Mouse (Mus musculus) heart, embryonic 13.5 days (tissue): Measurements from ENCODE around the gene Prkcsh. TPM values are rescaled to one million over a fixed set of nuclear protein-coding genes. Genes with fewer than 3 reads are reported as not detected.

Source experiments
- ATAC-seq: fragments of 200-750 bp; cut with Nextera tagmentation; 2 replicates; pipeline ENCODE4 v1.8.0; 2017; ENCODE audit warnings: moderate TSS enrichment; ENCODE audit not compliant: insufficient number of reproducible peaks, low FRiP score, low TSS enrichment; ENCODE audit errors: extremely low read depth
- H3K27ac ChIP-seq: fragments of 300-500 bp; sonication (generic); replicated peaks from 2 replicates; pipeline ENCODE4 v1.5.1; 2015; ENCODE audit warnings: moderate library complexity, mild to moderate bottlenecking, inconsistent platforms
- H3K27me3 ChIP-seq: fragments of 300-500 bp; sonication (generic); replicated peaks from 2 replicates; pipeline ENCODE4 v1.6.1; 2015; ENCODE audit warnings: mild to moderate bottlenecking, inconsistent platforms
- H3K36me3 ChIP-seq: fragments of 300-500 bp; sonication (generic); 2 replicates; pipeline ENCODE4 v1.6.1; 2015; ENCODE audit warnings: mild to moderate bottlenecking, inconsistent platforms
- H3K4me1 ChIP-seq: fragments of 300-500 bp; sonication (generic); 2 replicates; pipeline ENCODE4 v1.6.1; 2015; ENCODE audit warnings: inconsistent platforms
- H3K4me2 ChIP-seq: fragments of 300-500 bp; sonication (generic); 2 replicates; pipeline ENCODE4 v1.6.1; 2015; ENCODE audit warnings: inconsistent platforms, mild to moderate bottlenecking, moderate library complexity
- H3K4me3 ChIP-seq: fragments of 300-500 bp; sonication (generic); 2 replicates; pipeline ENCODE4 v1.5.1; 2015; ENCODE audit warnings: moderate library complexity, mild to moderate bottlenecking, inconsistent platforms
- H3K9ac ChIP-seq: fragments of 300-500 bp; sonication (generic); 2 replicates; pipeline ENCODE4 v1.6.1; 2015; ENCODE audit warnings: inconsistent platforms, mild to moderate bottlenecking, moderate library complexity
- H3K9me3 ChIP-seq: fragments of 300-500 bp; sonication (generic); 2 replicates; pipeline ENCODE4 v1.6.1; 2016; ENCODE audit warnings: inconsistent platforms
- WGBS: fragments of 180-500 bp; shearing (Covaris S2); methylation state at CpG from one replicate; pipeline ENCODE4 v1.1.7; 2015; ENCODE audit warnings: mixed read lengths; 5-methylcytosine and 5-hydroxymethylcytosine counted together
- polyA plus RNA-seq: library from polyadenylated mRNA; unstranded; fragments of >200 nt; fragmentation: Nextera tagmentation; extraction: Ambion mirVana; gene quantifications from 2 replicates; pipeline ENCODE4 v1.2.1, GENCODE M21; 2015

Prkcsh gene
- polyA plus RNA-seq, 1 experiment from 2014 or later: 76.9 TPM

GRCm38 (mm10) chr9:22017208-22017825 is 14.7 kb downstream of the Prkcsh start:
- no peak overlapping the region for H3K27ac ChIP-seq
- H3K4me2 ChIP-seq: no peak overlapping the region
- peaks cover 26% of the 10 kb centered on the region for H3K36me3 ChIP-seq
- H3K4me3 ChIP-seq: no peak overlapping the region
- H3K9ac ChIP-seq: no peak overlapping the region
- no peaks in the 10 kb centered on the region for H3K27me3 ChIP-seq
- no peaks in the 10 kb centered on the region for H3K4me1 ChIP-seq
- WGBS: 72% methylated on average over 7 of the region's 7 CpGs
- no peak for ATAC-seq
- no peaks in the 10 kb centered on the region for H3K9me3 ChIP-seq

DNA sequence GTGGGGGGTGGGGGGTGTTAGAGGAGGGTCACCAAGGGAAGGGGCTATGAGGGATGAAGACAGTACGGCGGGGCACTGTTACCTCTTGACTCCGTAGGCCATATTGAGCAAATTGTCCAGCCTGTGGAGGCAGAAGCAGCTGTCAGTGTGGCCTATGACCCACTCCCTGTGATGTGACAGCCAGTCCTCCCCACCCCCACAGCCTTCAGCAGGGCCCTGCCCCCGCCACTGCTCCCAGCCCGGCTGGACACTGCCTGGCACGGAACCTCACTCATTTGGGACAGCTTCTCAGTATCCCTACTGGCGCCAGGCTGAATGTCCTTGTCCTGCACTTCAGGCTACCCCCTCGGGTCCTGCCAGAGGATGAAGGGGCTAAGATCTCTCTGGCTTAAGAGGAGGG is 22.0 kb downstream of the Prkcsh start:
- H3K27me3 ChIP-seq: peaks cover 9% of the 10 kb centered on the region; the same call in 1 of the 2 replicates
- H3K4me2 ChIP-seq: no peak overlapping the region
- no peak overlapping the region for H3K9ac ChIP-seq
- no peak for ATAC-seq
- no peaks in the 10 kb centered on the region for H3K9me3 ChIP-seq
- WGBS: 44% methylated on average over 8 of the region's 8 CpGs
- no peak overlapping the region for H3K4me3 ChIP-seq
- H3K27ac ChIP-seq: no peak overlapping the region
- no peaks in the 10 kb centered on the region for H3K4me1 ChIP-seq
- H3K36me3 ChIP-seq: no peaks in the 10 kb centered on the region

DNA sequence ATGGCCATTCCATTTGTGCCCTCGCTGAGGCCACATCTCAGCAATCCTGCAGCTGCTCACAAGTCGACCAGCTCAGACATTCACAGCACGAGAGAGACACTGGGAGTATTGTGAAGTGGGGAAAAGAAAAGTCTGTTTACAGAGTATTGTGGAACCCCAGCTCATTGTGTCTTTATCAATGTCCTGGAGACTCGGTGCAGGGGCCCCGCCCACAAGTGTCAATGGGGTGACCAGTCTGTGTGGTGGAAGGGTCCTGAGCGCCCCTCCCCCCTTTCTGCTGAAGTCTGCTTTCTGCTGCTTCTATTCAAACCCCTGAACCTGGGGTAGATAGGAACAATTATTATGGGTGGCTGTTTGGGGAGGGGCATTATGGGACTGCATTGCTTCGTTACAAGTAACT is 25.9 kb downstream of the Prkcsh start:
- ATAC-seq: no peak
- Histone ChIP-seq H3K4me2 (no peak overlapping the region), H3K4me3 (no peak overlapping the region), H3K27me3 (peaks cover 11% of the 10 kb centered on the region; the same call in 1 of the 2 replicates), H3K4me1 (no peaks in the 10 kb centered on the region), H3K9ac (no peak overlapping the region), H3K9me3 (no peaks in the 10 kb centered on the region), H3K27ac (no peak overlapping the region), H3K36me3 (no peaks in the 10 kb centered on the region)
- WGBS: 50% methylated on average over 7 of the region's 7 CpGs

GRCm38 (mm10) chr9:22030386-22030785 is 27.8 kb downstream of the Prkcsh start:
- Histone ChIP-seq H3K9ac (no peak overlapping the region), H3K27ac (no peak overlapping the region), H3K4me2 (no peak overlapping the region), H3K27me3 (peaks cover 11% of the 10 kb centered on the region; the same call in 1 of the 2 replicates), H3K4me3 (no peak overlapping the region), H3K4me1 (no peaks in the 10 kb centered on the region), H3K36me3 (no peaks in the 10 kb centered on the region), H3K9me3 (no peaks in the 10 kb centered on the region)
- ATAC-seq: no peak
- 84% methylated on average over 9 of the region's 9 CpGs for WGBS

DNA sequence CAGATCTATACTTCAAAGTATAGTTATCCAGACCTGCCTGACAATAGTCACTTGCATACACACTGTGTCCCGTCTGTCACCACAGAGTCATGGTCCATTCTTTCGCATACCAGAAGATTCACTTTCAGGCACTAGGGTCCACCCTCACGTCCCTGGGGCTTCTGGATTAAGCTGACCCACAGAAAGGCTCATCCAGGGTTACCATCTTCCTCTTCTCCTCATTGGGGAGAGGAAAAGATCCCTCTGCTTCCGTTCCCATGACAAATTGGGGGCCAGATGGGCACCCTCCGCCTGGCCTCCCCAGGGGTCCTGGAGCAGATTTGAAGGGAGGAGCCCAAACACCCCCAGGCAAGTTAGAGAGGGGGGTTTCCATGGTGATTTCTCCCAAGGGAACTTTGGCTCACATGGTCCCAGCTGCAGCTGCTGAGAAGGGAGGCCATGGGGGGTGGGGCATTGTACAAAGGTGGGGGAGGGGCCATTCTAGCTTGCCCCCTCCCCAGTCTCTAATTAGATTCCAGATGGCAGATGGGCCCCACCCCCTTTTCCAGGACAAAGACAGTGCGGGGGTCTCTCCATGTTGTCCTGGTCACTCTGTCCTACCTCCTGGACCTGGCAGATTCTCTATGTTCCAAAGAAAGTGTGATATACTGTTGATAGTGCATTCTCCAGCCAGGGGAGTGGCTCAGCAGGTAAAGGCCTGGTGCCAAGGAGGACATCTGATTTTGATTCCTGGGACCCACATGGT is 32.9 kb downstream of the Prkcsh start:
- ATAC-seq: no peak
- WGBS: 44% methylated on average over 6 of the region's 6 CpGs
- H3K27ac ChIP-seq: no peak overlapping the region
- 0 out of 2 replicates have a peak, but pooled peaks cover 2% of the 10 kb centered on the region for H3K27me3 ChIP-seq
- H3K9ac ChIP-seq: no peak overlapping the region
- no peaks in the 10 kb centered on the region for H3K36me3 ChIP-seq
- H3K4me1 ChIP-seq: no peaks in the 10 kb centered on the region
- no peaks in the 10 kb centered on the region for H3K9me3 ChIP-seq
- H3K4me2 ChIP-seq: no peak overlapping the region
- H3K4me3 ChIP-seq: no peak overlapping the region

- H3K4me2 ChIP-seq: no peak overlapping the region
- no peaks in the 10 kb centered on the region for H3K9me3 ChIP-seq
- H3K4me1 ChIP-seq: no peaks in the 10 kb centered on the region
- no peak overlapping the region for H3K4me3 ChIP-seq
- 70% methylated on average over 10 of the region's 10 CpGs for WGBS
- H3K36me3 ChIP-seq: no peaks in the 10 kb centered on the region
- H3K27me3 ChIP-seq: 0 out of 2 replicates have a peak, but pooled peaks cover 2% of the 10 kb centered on the region
- no peak overlapping the region for H3K9ac ChIP-seq
- H3K27ac ChIP-seq: no peak overlapping the region
- no peak for ATAC-seq
These were observed 35.2 kb downstream of the Prkcsh start for GRCm38 (mm10) chr9:22037826-22038225.

DNA sequence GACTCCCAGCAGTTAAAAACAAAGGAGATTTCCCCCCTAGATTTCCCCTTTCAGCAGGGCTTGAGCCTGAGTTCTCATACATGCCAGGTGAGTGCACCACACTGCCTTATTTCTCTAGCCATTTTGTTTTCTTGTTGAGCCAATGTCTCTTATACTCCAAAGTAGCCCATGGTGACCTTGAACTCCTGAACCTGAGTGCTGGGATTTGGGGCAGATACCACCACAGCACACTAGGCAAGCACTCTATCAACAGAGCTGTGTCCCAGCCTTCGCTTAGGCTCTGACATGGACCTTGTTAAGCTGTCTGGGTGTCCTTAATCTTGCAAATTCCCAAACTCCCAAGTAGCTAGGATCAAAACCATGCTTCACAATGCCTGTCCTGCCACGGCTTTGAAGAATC is 39.2 kb downstream of the Prkcsh start:
- WGBS: 42% methylated on average over 2 of the region's 2 CpGs
- Histone ChIP-seq H3K9ac (no peak overlapping the region), H3K4me3 (no peak overlapping the region), H3K9me3 (no peaks in the 10 kb centered on the region), H3K36me3 (no peaks in the 10 kb centered on the region), H3K27ac (no peak overlapping the region), H3K4me2 (no peak overlapping the region), H3K4me1 (no peaks in the 10 kb centered on the region), H3K27me3 (peaks cover 7% of the 10 kb centered on the region; the same call in 1 of the 2 replicates)
- ATAC-seq: no peak

DNA sequence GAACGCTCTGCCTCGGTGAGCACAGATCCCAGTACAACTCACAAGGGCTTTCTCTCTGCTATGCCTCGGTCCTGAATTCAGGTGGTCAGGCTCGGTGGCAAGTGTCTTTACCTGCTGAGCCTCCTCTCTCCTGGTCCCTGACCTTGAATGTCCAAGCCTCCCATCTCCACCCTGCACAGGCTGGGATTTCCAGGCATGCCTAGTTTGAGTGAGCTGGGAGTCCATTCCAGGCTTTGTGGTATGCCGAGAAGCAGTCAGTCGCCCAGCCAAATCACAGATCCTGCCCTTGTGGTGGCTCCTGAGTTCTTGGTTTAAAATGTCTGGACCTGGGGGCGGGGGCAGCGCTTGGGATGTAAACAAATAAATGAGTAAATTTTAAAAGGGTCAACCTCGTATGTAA is 44.7 kb downstream of the Prkcsh start:
- Histone ChIP-seq H3K9me3 (no peaks in the 10 kb centered on the region), H3K4me2 (no peak overlapping the region), H3K9ac (no peak overlapping the region), H3K36me3 (no peaks in the 10 kb centered on the region), H3K4me1 (peaks cover 25% of the 10 kb centered on the region), H3K27ac (no peak overlapping the region), H3K27me3 (peaks cover 53% of the 10 kb centered on the region), H3K4me3 (no peak overlapping the region)
- WGBS: 46% methylated on average over 9 of the region's 9 CpGs
- ATAC-seq: no peak

DNA sequence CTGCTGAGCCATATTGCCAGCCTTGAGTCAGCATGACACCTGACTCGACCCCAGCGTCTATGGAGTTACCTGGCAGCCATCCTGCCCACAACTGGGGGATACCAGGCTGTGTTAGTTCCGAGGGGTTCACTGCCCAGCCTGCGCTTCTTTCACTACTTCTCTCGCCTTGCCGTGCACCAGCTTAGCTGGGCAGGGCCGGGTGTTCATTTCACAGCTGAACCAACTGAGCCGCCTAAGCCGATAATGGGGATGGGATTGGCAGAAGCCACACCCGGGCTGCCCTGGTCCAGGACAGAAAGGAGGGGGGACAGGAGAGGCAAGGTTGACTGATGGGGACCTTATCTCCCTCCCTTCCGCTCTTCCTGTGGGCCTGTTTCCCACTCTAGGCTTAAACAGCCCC is 46.7 kb downstream of the Prkcsh start:
- WGBS: 63% methylated on average over 11 of the region's 11 CpGs
- H3K4me2 ChIP-seq: no peak overlapping the region
- no peak overlapping the region for H3K9ac ChIP-seq
- H3K27me3 ChIP-seq: peaks cover 71% of the 10 kb centered on the region
- ATAC-seq: no peak
- no peak overlapping the region for H3K4me3 ChIP-seq
- H3K9me3 ChIP-seq: no peaks in the 10 kb centered on the region
- H3K4me1 ChIP-seq: peaks cover 27% of the 10 kb centered on the region
- H3K36me3 ChIP-seq: no peaks in the 10 kb centered on the region
- H3K27ac ChIP-seq: no peak overlapping the region

- Histone ChIP-seq H3K27me3 (peaks cover 76% of the 10 kb centered on the region), H3K4me1 (peaks cover 32% of the 10 kb centered on the region), H3K4me3 (no peak overlapping the region), H3K27ac (no peak overlapping the region), H3K4me2 (peak overlapping the region; percentile 69), H3K36me3 (no peaks in the 10 kb centered on the region), H3K9me3 (no peaks in the 10 kb centered on the region), H3K9ac (no peak overlapping the region)
- ATAC-seq: no peak
- WGBS: 39% methylated on average over 4 of the region's 4 CpGs
These were observed 47.2 kb downstream of the Prkcsh start for GRCm38 (mm10) chr9:22049721-22050270.

DNA sequence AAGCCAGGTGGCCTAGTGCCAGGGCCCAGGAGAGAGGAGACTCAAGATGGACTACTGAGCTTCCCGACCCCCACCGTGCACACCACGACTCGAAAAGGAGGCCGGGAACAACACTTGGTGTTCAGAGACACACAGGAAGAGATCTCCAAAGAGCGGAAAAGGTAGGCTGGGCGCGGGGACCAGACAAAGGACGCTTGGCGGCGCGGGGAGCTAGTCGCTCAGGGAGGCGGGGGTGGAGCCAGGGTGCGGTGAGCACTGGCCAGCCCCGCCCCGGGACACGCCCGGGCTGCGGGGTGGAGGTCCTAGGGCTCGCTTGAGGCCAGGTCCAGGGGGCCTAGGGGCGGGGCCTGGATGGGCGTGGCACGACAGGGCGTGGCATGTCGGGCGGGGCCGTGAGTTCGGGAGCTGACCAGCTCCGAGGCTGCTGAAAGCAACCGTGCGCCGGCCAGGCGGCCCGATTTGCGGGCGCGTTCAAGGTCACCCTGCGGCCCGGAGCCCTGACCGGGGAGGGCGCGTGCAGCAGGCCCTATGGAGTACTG is 47.8 kb downstream of the Prkcsh start:
- 1% methylated on average over 36 of the region's 43 CpGs for WGBS
- no peak overlapping the region for H3K27ac ChIP-seq

More for the DNA sequence above, 47.8 kb downstream of the Prkcsh start:
- H3K4me1 ChIP-seq: peaks cover 32% of the 10 kb centered on the region
- ATAC-seq: peak; percentile 72
- H3K4me2 ChIP-seq: peak overlapping the region; percentile 69
- H3K27me3 ChIP-seq: peaks cover 82% of the 10 kb centered on the region
- no peaks in the 10 kb centered on the region for H3K36me3 ChIP-seq
- H3K9me3 ChIP-seq: no peaks in the 10 kb centered on the region
- H3K4me3 ChIP-seq: peak overlapping the region; percentile 50
- H3K9ac ChIP-seq: peak overlapping the region; percentile 57; the same call in 1 of the 2 replicates
